Mouse (Mus musculus): ENCODE results near the gene Slitrk3. TPM values are rescaled to one million over a fixed set of nuclear protein-coding genes. Genes with fewer than 3 reads are reported as not detected.
A peak's percentile ranks its signal among the peaks of the same experiment; 100 is the strongest.
"Not testable (repeated sequence)": the region's sequence is repeated elsewhere in the genome, so short reads cannot be mapped to it uniquely, and the experiment has no call there.

Gene Slitrk3
- polyA plus RNA-seq (2016; fragmentation: Nextera tagmentation; extraction: Ambion mirVana): 0.05 TPM in 1 of 2 replicates, not detected in the other

GRCm38 (mm10) chr3:73057197-73057811 lies at the start of gene Slitrk3:
Slitrk3 (minus strand) TSS chr3:73057803.
- no peaks in the 10 kb centered on the region for H3K36me3 ChIP-seq
- H3K4me1 ChIP-seq: 0 out of 2 replicates have a peak, but pooled peaks cover 2% of the 10 kb centered on the region
- H3K27ac ChIP-seq: no peak within 1 kb of the TSS
- peak within 1 kb of the TSS; percentile 37 for H3K4me3 ChIP-seq
- H3K4me2 ChIP-seq: peak within 1 kb of the TSS; percentile 60
- H3K27me3 ChIP-seq (replicated peaks): peaks cover 53% of the 10 kb centered on the region
- no peak for ATAC-seq
- WGBS (ENCODE audit: insufficient replicate concordance): 1% methylated on average over 43 of the region's 44 CpGs
- no peak within 1 kb of the TSS for H3K9ac ChIP-seq
- no peaks in the 10 kb centered on the region for H3K9me3 ChIP-seq (replicated peaks)

GRCm38 (mm10) chr3:73094445-73094844 lies 36.8 kb upstream of the Slitrk3 start:
- not testable (repeated sequence) for H3K4me2 ChIP-seq; H3K27me3 ChIP-seq (replicated peaks); H3K36me3 ChIP-seq; H3K9ac ChIP-seq; H3K4me3 ChIP-seq; H3K4me1 ChIP-seq; H3K27ac ChIP-seq; ATAC-seq; H3K9me3 ChIP-seq (replicated peaks)
- WGBS (ENCODE audit: insufficient replicate concordance): 83% methylated on average over 2 of the region's 2 CpGs

GRCm38 (mm10) chr3:73084620-73085019 lies 27.0 kb upstream of the Slitrk3 start:
- no peak for ATAC-seq
- 53% methylated on average over 5 of the region's 5 CpGs for WGBS (ENCODE audit: insufficient replicate concordance)
- H3K27me3 ChIP-seq (replicated peaks): no peaks in the 10 kb centered on the region

GRCm38 (mm10) chr3:73065823-73066755 lies 8.5 kb upstream of the Slitrk3 start:
- Histone ChIP-seq H3K9ac (no peak overlapping the region), H3K27ac (no peak overlapping the region), H3K4me2 (peak overlapping the region; percentile 52), H3K9me3 (replicated peaks) (no peaks in the 10 kb centered on the region), H3K4me1 (no peaks in the 10 kb centered on the region), H3K27me3 (replicated peaks) (no peaks in the 10 kb centered on the region), H3K36me3 (no peaks in the 10 kb centered on the region), H3K4me3 (peak overlapping the region; percentile 19; the same call in 1 of the 2 replicates)
- no peak for ATAC-seq
- WGBS (ENCODE audit: insufficient replicate concordance): 10% methylated on average over 20 of the region's 20 CpGs

More at GRCm38 (mm10) chr3:73084620-73085019, 27.0 kb upstream of the Slitrk3 start:
- H3K9me3 ChIP-seq (replicated peaks): no peaks in the 10 kb centered on the region
- no peak overlapping the region for H3K27ac ChIP-seq
- no peak overlapping the region for H3K4me3 ChIP-seq
- H3K4me2 ChIP-seq: no peak overlapping the region
- H3K9ac ChIP-seq: no peak overlapping the region
- H3K36me3 ChIP-seq: no peaks in the 10 kb centered on the region
- H3K4me1 ChIP-seq: no peaks in the 10 kb centered on the region

DNA sequence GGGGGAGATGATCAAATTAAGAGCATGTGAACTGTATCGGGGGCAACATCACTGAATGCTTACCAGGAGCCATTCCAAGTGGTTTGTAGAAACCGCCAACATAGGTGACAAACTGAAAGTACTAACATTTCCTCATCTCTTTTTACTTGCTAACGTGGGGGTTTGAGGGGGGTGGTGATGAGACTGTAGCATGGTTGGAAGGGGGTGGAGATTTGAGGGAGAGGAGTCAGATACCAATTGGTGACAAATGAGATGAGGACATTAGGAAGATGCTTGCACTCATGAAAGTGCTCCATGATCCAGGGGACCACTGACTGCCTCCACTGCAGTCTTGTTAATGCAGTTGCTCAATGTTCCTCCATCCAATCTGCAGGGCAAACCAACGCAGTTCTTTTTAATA lies 587 bp upstream of the Slitrk3 start:
- 11% methylated on average over 4 of the region's 4 CpGs for WGBS (ENCODE audit: insufficient replicate concordance)
- Histone ChIP-seq H3K4me2 (no peak overlapping the region), H3K9me3 (replicated peaks) (no peaks in the 10 kb centered on the region), H3K4me1 (0 out of 2 replicates have a peak, but pooled peaks cover 2% of the 10 kb centered on the region), H3K36me3 (no peaks in the 10 kb centered on the region), H3K27ac (no peak overlapping the region), H3K9ac (no peak overlapping the region), H3K4me3 (no peak overlapping the region), H3K27me3 (replicated peaks) (peaks cover 50% of the 10 kb centered on the region)
- ATAC-seq: no peak

DNA sequence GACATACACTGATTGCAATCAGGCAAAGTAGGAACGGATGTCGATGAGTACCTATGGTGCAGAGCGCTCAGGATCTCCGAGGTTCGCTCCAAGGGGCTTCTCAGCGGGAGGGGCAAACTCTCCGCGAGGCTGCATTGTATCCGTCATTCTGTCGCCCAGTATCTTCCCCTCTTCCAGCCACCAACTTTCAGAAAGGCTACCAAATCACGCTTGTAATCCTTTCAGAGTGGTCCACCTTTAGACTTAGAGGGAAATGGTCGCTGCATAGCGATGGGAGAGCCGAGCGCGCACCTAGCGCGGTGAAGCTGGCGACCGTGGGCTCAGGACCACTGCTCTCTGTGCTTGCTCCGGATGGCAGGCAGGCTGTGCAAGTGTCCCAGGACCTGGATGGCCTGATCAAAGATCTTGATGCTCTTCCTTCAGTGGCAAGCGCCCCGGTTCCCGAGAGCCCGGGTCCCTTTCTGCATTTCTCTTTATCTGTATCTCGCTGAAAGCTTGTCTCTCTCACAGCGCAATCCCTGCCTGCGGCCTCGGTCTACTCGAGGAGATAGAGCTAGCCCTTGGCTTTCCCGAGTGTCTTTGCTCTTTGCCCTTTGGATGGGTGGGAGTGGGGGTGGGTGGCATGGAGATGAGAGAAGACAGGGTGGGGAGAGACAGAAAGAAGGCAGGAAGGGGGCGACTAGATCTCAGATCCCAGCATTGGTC lies 959 bp downstream of the Slitrk3 start:
- peak overlapping the region; percentile 60 for H3K4me2 ChIP-seq
- ATAC-seq: no peak
- WGBS (ENCODE audit: insufficient replicate concordance): 2% methylated on average over 31 of the region's 32 CpGs
- H3K9ac ChIP-seq: no peak overlapping the region
- H3K36me3 ChIP-seq: no peaks in the 10 kb centered on the region
- H3K27ac ChIP-seq: no peak overlapping the region
- H3K9me3 ChIP-seq (replicated peaks): no peaks in the 10 kb centered on the region
- H3K27me3 ChIP-seq (replicated peaks): peaks cover 53% of the 10 kb centered on the region
- H3K4me3 ChIP-seq: peak overlapping the region; percentile 37
- 0 out of 2 replicates have a peak, but pooled peaks cover 2% of the 10 kb centered on the region for H3K4me1 ChIP-seq

DNA sequence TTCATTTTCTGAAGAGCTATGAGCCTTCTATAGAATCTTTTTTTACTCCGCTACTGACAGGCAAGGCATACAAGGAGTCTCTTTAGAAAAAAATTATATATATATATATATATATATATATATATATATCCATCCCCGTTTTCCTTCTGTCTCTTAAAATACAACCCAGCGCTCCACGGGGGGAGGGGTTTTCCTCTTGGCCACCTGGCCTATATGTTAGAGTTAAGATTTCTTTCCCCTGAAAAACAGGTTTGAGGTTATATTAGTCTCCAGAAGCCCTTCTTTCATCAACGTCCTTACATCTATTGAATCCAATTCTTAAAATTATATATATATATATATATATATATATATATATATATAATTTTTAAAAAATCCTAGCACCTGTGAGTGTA lies 1.6 kb downstream of the Slitrk3 start:
- Histone ChIP-seq H3K9ac (no peak overlapping the region), H3K36me3 (no peaks in the 10 kb centered on the region), H3K4me1 (0 out of 2 replicates have a peak, but pooled peaks cover 2% of the 10 kb centered on the region), H3K9me3 (replicated peaks) (no peaks in the 10 kb centered on the region), H3K4me2 (no peak overlapping the region), H3K27me3 (replicated peaks) (peaks cover 53% of the 10 kb centered on the region), H3K4me3 (no peak overlapping the region), H3K27ac (no peak overlapping the region)
- no peak for ATAC-seq
- 25% methylated on average over 3 of the region's 5 CpGs for WGBS (ENCODE audit: insufficient replicate concordance)

DNA sequence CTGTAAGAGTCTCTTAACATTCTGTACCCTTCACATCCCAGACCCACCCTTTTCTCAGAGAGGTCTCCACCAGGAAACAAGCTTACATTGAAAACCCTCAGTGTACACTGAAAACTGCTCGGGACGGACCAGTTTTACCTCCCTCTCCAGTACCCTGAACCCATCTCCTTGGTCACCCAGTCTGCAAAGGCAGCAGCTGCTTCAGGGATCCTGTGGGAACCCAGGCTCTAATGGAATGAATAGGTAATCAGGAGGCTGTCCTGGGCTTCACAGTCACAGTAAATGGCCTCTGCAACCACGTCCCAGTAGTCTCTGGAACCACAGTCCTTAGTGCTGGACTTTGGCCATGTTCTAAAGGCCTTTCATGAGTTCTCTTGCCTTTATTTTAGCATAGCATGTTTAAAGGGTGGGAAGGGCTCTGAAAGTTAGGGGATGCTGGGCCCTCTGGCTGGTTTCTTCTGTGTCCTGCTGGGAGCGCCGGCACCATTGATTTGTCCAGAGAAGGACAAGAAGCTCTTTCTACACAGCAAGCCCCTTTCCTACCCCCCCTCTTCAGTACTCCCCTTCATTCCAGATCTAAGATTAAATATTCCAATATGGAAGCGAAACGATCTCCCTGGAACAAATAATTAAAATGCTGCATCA lies 2.1 kb downstream of the Slitrk3 start:
- ATAC-seq: no peak
- Histone ChIP-seq H3K4me3 (no peak overlapping the region), H3K9me3 (replicated peaks) (no peaks in the 10 kb centered on the region), H3K9ac (no peak overlapping the region), H3K27ac (no peak overlapping the region), H3K4me2 (no peak overlapping the region), H3K36me3 (no peaks in the 10 kb centered on the region), H3K4me1 (0 out of 2 replicates have a peak, but pooled peaks cover 2% of the 10 kb centered on the region), H3K27me3 (replicated peaks) (peaks cover 53% of the 10 kb centered on the region)
- 35% methylated on average over 7 of the region's 7 CpGs for WGBS (ENCODE audit: insufficient replicate concordance)

DNA sequence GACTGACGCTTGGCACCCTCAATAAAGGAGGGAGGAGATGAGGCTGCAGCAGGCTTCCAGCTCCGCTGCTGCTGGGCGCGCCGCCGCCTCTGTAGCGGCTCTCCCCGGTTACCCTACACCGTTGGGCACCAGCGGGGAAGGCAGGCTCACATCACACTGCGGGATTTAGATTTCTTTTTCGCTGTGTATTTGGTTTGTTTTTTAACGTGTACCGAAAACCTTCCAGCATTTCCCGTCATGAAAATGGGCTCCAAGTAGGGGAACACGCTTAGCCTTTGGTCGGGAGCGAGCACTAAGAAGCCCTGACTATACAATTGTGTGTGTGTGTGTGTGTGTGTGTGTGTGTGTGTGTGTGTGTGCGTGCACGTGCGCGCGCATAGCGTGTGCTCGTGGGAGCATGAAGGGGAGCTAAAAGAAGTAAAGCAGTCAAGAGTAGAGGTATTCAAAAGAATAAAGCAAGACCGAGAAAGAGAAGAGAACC lies 4.1 kb downstream of the Slitrk3 start:
- Histone ChIP-seq H3K27me3 (replicated peaks) (peaks cover 51% of the 10 kb centered on the region), H3K4me3 (peak overlapping the region; percentile 27), H3K4me2 (peak overlapping the region; percentile 50), H3K9me3 (replicated peaks) (no peaks in the 10 kb centered on the region), H3K9ac (no peak overlapping the region), H3K36me3 (no peaks in the 10 kb centered on the region), H3K27ac (no peak overlapping the region), H3K4me1 (0 out of 2 replicates have a peak, but pooled peaks cover 2% of the 10 kb centered on the region)
- ATAC-seq: no peak
- 4% methylated on average over 26 of the region's 26 CpGs for WGBS (ENCODE audit: insufficient replicate concordance)

DNA sequence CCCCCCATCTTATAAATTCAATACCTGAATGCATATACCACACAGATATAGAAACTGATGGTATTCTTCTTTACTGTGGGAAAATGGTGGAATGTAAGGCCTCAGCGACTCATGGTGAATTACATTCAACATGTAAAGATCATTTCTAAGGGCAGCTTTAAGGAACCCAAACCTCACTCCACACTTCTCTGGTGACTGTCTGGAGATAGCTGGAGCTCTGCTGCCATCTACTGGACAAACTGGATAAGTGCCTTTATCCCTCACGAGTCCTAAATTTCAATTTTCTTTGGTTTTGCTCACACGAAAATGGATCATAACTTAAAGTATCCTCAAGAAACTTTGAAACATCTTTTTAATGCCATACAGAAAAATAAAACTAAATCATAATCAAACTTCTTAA lies 11.4 kb downstream of the Slitrk3 start:
- Histone ChIP-seq H3K4me3 (no peak overlapping the region), H3K36me3 (no peaks in the 10 kb centered on the region), H3K4me2 (no peak overlapping the region), H3K9ac (no peak overlapping the region), H3K27ac (no peak overlapping the region), H3K27me3 (replicated peaks) (no peaks in the 10 kb centered on the region), H3K9me3 (replicated peaks) (no peaks in the 10 kb centered on the region), H3K4me1 (no peaks in the 10 kb centered on the region)
- WGBS (ENCODE audit: insufficient replicate concordance): 0% methylated on average over 3 of the region's 3 CpGs
- ATAC-seq: no peak

GRCm38 (mm10) chr3:73042256-73042655 lies 15.3 kb downstream of the Slitrk3 start:
- H3K4me2 ChIP-seq: no peak overlapping the region
- H3K9ac ChIP-seq: no peak overlapping the region
- no peaks in the 10 kb centered on the region for H3K36me3 ChIP-seq
- no peak overlapping the region for H3K27ac ChIP-seq
- no peak for ATAC-seq
- H3K4me1 ChIP-seq: no peaks in the 10 kb centered on the region
- no peaks in the 10 kb centered on the region for H3K9me3 ChIP-seq (replicated peaks)
- no peaks in the 10 kb centered on the region for H3K27me3 ChIP-seq (replicated peaks)
- H3K4me3 ChIP-seq: no peak overlapping the region

Measured in liver, embryonic 12.5 days (tissue).